Mouse (Mus musculus): Measurements from ENCODE around the gene Spop. TPM values are rescaled to one million over a fixed set of nuclear protein-coding genes. Genes with fewer than 3 reads are reported as not detected.

Spop gene
- polyA plus RNA-seq, 1 experiment from 2014 or later = 199 TPM

DNA sequence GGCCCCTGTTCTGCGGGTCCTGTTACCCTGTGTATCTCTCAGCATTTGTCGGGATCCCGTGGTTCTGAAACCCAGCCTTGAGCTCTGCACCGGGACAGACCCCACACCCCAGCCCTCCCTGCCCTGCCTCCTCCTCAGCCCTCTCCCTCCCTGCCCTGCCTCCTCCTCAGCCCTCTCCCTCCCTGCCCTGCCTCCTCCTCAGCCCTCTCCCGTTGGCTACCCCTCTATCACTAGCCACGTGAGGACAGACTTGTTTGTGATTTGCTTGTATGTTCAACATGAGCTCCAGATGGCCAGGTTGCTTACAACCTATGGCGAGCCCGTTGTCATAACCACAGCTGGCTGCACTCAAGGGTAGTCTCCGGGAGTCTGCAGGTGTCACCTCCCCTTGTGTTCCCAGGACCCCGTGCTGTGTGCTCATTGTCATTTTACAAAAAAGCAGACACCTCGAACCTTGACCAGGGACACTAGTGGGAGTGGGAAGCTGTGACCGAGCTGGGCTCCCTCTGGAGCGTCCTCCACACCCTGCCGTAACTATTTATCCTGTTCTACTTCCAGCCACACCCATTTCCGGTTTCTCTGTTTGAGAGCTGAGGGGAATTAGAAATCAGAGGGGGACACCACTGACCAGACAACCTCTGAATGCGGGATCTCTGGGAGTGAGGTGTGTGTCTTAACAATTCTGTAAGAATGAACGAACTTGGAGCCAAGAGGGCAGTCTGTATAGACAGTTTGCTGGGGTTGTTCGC, 126.9 kb downstream of the Spop start:
- H3K27me3 ChIP-seq = peaks cover 6% of the 10 kb centered on the region; the same call in 1 of the 2 replicates
- no peak overlapping the region for H3K4me2 ChIP-seq (replicated peaks)
- WGBS = 34% methylated on average over 18 of the region's 18 CpGs
- no peaks in the 10 kb centered on the region for H3K9me3 ChIP-seq
- H3K36me3 ChIP-seq = no peaks in the 10 kb centered on the region
- H3K4me1 ChIP-seq (replicated peaks) = peaks cover 26% of the 10 kb centered on the region
- no peak overlapping the region for H3K4me3 ChIP-seq (replicated peaks)
- H3K27ac ChIP-seq = no peak overlapping the region
- 0 out of 2 replicates have a peak, but pooled peaks have one; percentile 34 for ATAC-seq
- H3K9ac ChIP-seq (replicated peaks) = no peak overlapping the region

Other genes starting within 250 kb of the Spop start
- gene Tac4, start 152.6 kb upstream of the Spop start, polyA plus RNA-seq (2015; fragmentation: Nextera tagmentation; extraction: Ambion mirVana) = not detected in 2 replicates
- gene Kat7, start 103.8 kb upstream of the Spop start, polyA plus RNA-seq (2015; fragmentation: Nextera tagmentation; extraction: Ambion mirVana) = 63.8 and 66.1 TPM in 2 replicates
- 2.3 and 2.8 TPM in 2 replicates for gene Fam117a, start 77.1 kb upstream of the Spop start, polyA plus RNA-seq (2015; fragmentation: Nextera tagmentation; extraction: Ambion mirVana)
- 149 and 151 TPM in 2 replicates for gene Slc35b1, start 29.4 kb upstream of the Spop start, polyA plus RNA-seq (2015; fragmentation: Nextera tagmentation; extraction: Ambion mirVana)
- gene Nxph3, start 100.5 kb downstream of the Spop start, polyA plus RNA-seq (2015; fragmentation: Nextera tagmentation; extraction: Ambion mirVana) = 1.2 and 1.9 TPM in 2 replicates
- 13.8 and 17.2 TPM in 2 replicates for gene Ngfr, start 173.7 kb downstream of the Spop start, polyA plus RNA-seq (2015; fragmentation: Nextera tagmentation; extraction: Ambion mirVana)

All from midbrain, embryonic 13.5 days (tissue).